Mouse (Mus musculus) olfactory bulb, adult 2 months (tissue): ENCODE results near the gene Rrp1. TPM values are rescaled to one million over a fixed set of nuclear protein-coding genes. Genes with fewer than 3 reads are reported as not detected.
A peak's percentile ranks its signal among the peaks of the same experiment; 100 is the strongest.

ENCODE experiments used
- H3K27ac ChIP-seq: fragments of 200-500 bp; 2 replicates; pipeline ENCODE4 v1.5.1; 2012; ENCODE audit warnings: low read depth, low read length; ENCODE audit not compliant: insufficient read depth
- H3K4me1 ChIP-seq: fragments of 200-500 bp; 2 replicates; pipeline ENCODE4 v1.6.1; 2012; ENCODE audit warnings: low read length; ENCODE audit not compliant: control insufficient read depth, insufficient read depth
- H3K4me3 ChIP-seq: fragments of 200-500 bp; 2 replicates; pipeline ENCODE4 v1.5.1; 2012; ENCODE audit warnings: mild to moderate bottlenecking, low read depth, low read length, moderate library complexity; ENCODE audit not compliant: insufficient read depth
- CTCF ChIP-seq: fragments of 200-500 bp; IDR thresholded peaks from 2 replicates; pipeline ENCODE4 v1.5.1; 2012; ENCODE audit warnings: low read depth, mild to moderate bottlenecking, low read length, moderate library complexity; ENCODE audit not compliant: insufficient read depth
- POLR2A ChIP-seq: fragments of 200-500 bp; IDR thresholded peaks from 2 replicates; pipeline ENCODE4 v1.6.1; 2012; ENCODE audit warnings: mild to moderate bottlenecking, low read depth, low read length, moderate library complexity; ENCODE audit not compliant: insufficient read depth
- WGBS: fragments of 180-500 bp; shearing (Covaris S2); methylation state at CpG from one replicate; pipeline ENCODE4 v1.1.7; 2018; 5-methylcytosine and 5-hydroxymethylcytosine counted together
- polyA plus RNA-seq: library from polyadenylated mRNA; stranded (reverse); fragments of >200 nt; gene quantifications from 2 replicates; pipeline ENCODE4 v1.2.4, GENCODE M21; 2012; ENCODE audit warnings: low replicate concordance; ENCODE audit not compliant: missing spikeins, insufficient read depth, insufficient read length

Gene Rrp1
- polyA plus RNA-seq, 1 experiment = not detected

GRCm38 (mm10) chr10:78413152-78413520 is 293 bp upstream of the Rrp1 start:
- H3K27ac ChIP-seq = peak overlapping the region; percentile 52
- H3K4me1 ChIP-seq = peaks cover 20% of the 10 kb centered on the region
- TF ChIP-seq CTCF (no peak), POLR2A (no peak)
- 23% methylated on average over 7 of the region's 7 CpGs for WGBS
- peak overlapping the region; percentile 90 for H3K4me3 ChIP-seq

- WGBS = 11% methylated on average over 8 of the region's 8 CpGs
- peaks cover 20% of the 10 kb centered on the region for H3K4me1 ChIP-seq
- H3K4me3 ChIP-seq = peak overlapping the region; percentile 90
- H3K27ac ChIP-seq = peak overlapping the region; percentile 77; the same call in 1 of the 2 replicates
- TF ChIP-seq POLR2A (no peak), CTCF (no peak)
Measured at GRCm38 (mm10) chr10:78411851-78412250, 992 bp downstream of the Rrp1 start.

- Histone ChIP-seq H3K4me3 (no peak overlapping the region), H3K27ac (no peak overlapping the region), H3K4me1 (peaks cover 20% of the 10 kb centered on the region)
- no peak for TF ChIP-seq POLR2A
- no peak for TF ChIP-seq CTCF
- WGBS = 68% methylated on average over 9 of the region's 9 CpGs
Measured at GRCm38 (mm10) chr10:78409035-78409788, 3.6 kb downstream of the Rrp1 start.

DNA sequence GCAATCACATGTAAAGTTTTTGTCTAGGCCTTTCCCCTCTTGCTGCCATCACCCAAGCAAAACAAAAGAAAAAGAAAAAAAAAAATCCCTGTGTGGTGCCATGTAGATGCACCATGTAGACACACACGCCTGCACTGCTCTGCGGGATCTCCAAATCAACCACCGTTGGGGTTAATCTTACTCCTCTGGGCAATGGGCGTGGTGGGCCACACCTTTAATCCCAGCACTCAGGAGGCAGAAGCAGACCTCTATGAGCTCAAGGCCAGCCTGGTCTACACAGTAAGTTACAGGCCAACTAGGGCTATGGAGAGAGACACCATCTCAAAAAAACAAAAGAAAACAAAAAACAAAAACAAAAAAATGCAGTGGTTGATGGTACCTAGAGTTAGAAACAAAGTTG is 5.7 kb downstream of the Rrp1 start:
- Histone ChIP-seq H3K4me1 (peaks cover 17% of the 10 kb centered on the region), H3K4me3 (no peak overlapping the region), H3K27ac (no peak overlapping the region)
- 93% methylated on average over 4 of the region's 4 CpGs for WGBS
- no peak for TF ChIP-seq POLR2A
- no peak for TF ChIP-seq CTCF

- TF ChIP-seq POLR2A (no peak), CTCF (no peak)
- Histone ChIP-seq H3K4me1 (peaks cover 12% of the 10 kb centered on the region), H3K4me3 (no peak overlapping the region), H3K27ac (no peak overlapping the region)
- WGBS = 88% methylated on average over 6 of the region's 6 CpGs
Measured at GRCm38 (mm10) chr10:78406152-78406551, 6.7 kb downstream of the Rrp1 start.

GRCm38 (mm10) chr10:78402301-78402922 is 10.4 kb downstream of the Rrp1 start:
- WGBS = 88% methylated on average over 14 of the region's 14 CpGs
- Histone ChIP-seq H3K4me3 (no peak overlapping the region), H3K4me1 (peaks cover 13% of the 10 kb centered on the region), H3K27ac (no peak overlapping the region)
- TF ChIP-seq POLR2A = no peak
- no peak for TF ChIP-seq CTCF

- peaks cover 18% of the 10 kb centered on the region for H3K4me1 ChIP-seq
- no peak overlapping the region for H3K27ac ChIP-seq
- no peak overlapping the region for H3K4me3 ChIP-seq
- WGBS = 91% methylated on average over 2 of the region's 2 CpGs
- TF ChIP-seq CTCF = no peak
- no peak for TF ChIP-seq POLR2A
Measured at GRCm38 (mm10) chr10:78401127-78401526, 11.7 kb downstream of the Rrp1 start.

- H3K4me1 ChIP-seq = peaks cover 35% of the 10 kb centered on the region
- 41% methylated on average over 17 of the region's 17 CpGs for WGBS
- H3K4me3 ChIP-seq = no peak overlapping the region
- peak overlapping the region; percentile 52 for H3K27ac ChIP-seq
- TF ChIP-seq CTCF (no peak), POLR2A (no peak)
Measured at GRCm38 (mm10) chr10:78399090-78399657, 13.7 kb downstream of the Rrp1 start.

GRCm38 (mm10) chr10:78396625-78396885 is 16.3 kb downstream of the Rrp1 start:
- Histone ChIP-seq H3K27ac (peak overlapping the region; percentile 84), H3K4me3 (peak overlapping the region; percentile 18), H3K4me1 (peaks cover 44% of the 10 kb centered on the region)
- 45% methylated on average over 4 of the region's 4 CpGs for WGBS
- TF ChIP-seq CTCF = no peak
